Mouse (Mus musculus) retina, postnatal 1 day (tissue): ENCODE measurements around the gene S100a4.

Source experiments
- DNase-seq: peaks from one replicate; pipeline ENCODE4 v3.0.0-alpha.2; 2012

S100a4 gene

GRCm38 (mm10) chr3:90600458-90601195 is 2.9 kb upstream of the S100a4 start:
- DNase-seq = no peak

- DNase-seq = no peak
Measured at GRCm38 (mm10) chr3:90601486-90602110, 2.0 kb upstream of the S100a4 start, which contains the start of gene Gm42674. Gene Gm42674, plus strand, starts transcription at chr3:90601904.

GRCm38 (mm10) chr3:90604416-90604815 is 845 bp downstream of the S100a4 start:
- DNase-seq = peak; percentile 63

GRCm38 (mm10) chr3:90605049-90605448 is 1.5 kb downstream of the S100a4 start:
- DNase-seq = no peak

- no peak for DNase-seq
Measured at GRCm38 (mm10) chr3:90605736-90606135, 2.2 kb downstream of the S100a4 start.

GRCm38 (mm10) chr3:90606185-90606584 is 2.6 kb downstream of the S100a4 start:
- no peak for DNase-seq

GRCm38 (mm10) chr3:90607361-90607760 is 3.8 kb downstream of the S100a4 start:
- no peak for DNase-seq

- no peak for DNase-seq
Measured at GRCm38 (mm10) chr3:90608223-90608622, 4.7 kb downstream of the S100a4 start, which contains the start of gene S100a5. Gene S100a5, plus strand, starts transcription at chr3:90608523.

GRCm38 (mm10) chr3:90609102-90609501 is 5.5 kb downstream of the S100a4 start:
- no peak for DNase-seq

GRCm38 (mm10) chr3:90611494-90611893 is 7.9 kb downstream of the S100a4 start:
- no peak for DNase-seq

GRCm38 (mm10) chr3:90612061-90612460 is 8.5 kb downstream of the S100a4 start:
- no peak for DNase-seq

- DNase-seq = peak; percentile 79
Measured at GRCm38 (mm10) chr3:90612728-90613291, 9.2 kb downstream of the S100a4 start, which contains the start of gene S100a6. Gene S100a6, plus strand, starts transcription at chr3:90612882.

GRCm38 (mm10) chr3:90613461-90614147 is 10.0 kb downstream of the S100a4 start:
- no peak for DNase-seq

GRCm38 (mm10) chr3:90614148-90614530 is 10.6 kb downstream of the S100a4 start:
- DNase-seq = no peak

- DNase-seq = no peak
Measured at GRCm38 (mm10) chr3:90614611-90615251, 11.2 kb downstream of the S100a4 start.

GRCm38 (mm10) chr3:90615415-90615814 is 11.8 kb downstream of the S100a4 start:
- DNase-seq = peak; percentile 85

- DNase-seq = no peak
Measured at GRCm38 (mm10) chr3:90615911-90616310, 12.3 kb downstream of the S100a4 start.

GRCm38 (mm10) chr3:90617586-90617985 is 14.0 kb downstream of the S100a4 start:
- DNase-seq = no peak

- no peak for DNase-seq
Measured at GRCm38 (mm10) chr3:90621552-90621951, 18.0 kb downstream of the S100a4 start.

- peak; percentile 96 for DNase-seq
Measured at GRCm38 (mm10) chr3:90623435-90624071, 20.0 kb downstream of the S100a4 start.

GRCm38 (mm10) chr3:90625496-90625895 is 21.9 kb downstream of the S100a4 start:
- no peak for DNase-seq
